Mouse (Mus musculus) kidney, postnatal 0 days (tissue): ENCODE results near the gene Grm6. TPM values are rescaled to one million over a fixed set of nuclear protein-coding genes. Genes with fewer than 3 reads are reported as not detected.

Experiments used
- ATAC-seq: fragments of 200-750 bp; cut with Nextera tagmentation; replicated peaks from 2 replicates; pipeline ENCODE4 v1.8.0; 2017; ENCODE audit warnings: low read depth, moderate number of reproducible peaks, moderate TSS enrichment, moderate library complexity; ENCODE audit not compliant: low FRiP score
- DNase-seq: peaks from one replicate; pipeline ENCODE4 v3.0.0-alpha.2; 2016; ENCODE audit warnings: low spot score
- H3K27ac ChIP-seq: fragments of 300-500 bp; sonication (generic); 2 replicates; pipeline ENCODE4 v1.5.1; 2014; ENCODE audit warnings: mild to moderate bottlenecking
- H3K27me3 ChIP-seq: fragments of 300-500 bp; sonication (generic); 2 replicates; pipeline ENCODE4 v1.6.1; 2014; ENCODE audit warnings: low read length, mixed read lengths; ENCODE audit not compliant: insufficient read depth
- H3K36me3 ChIP-seq: fragments of 300-500 bp; sonication (generic); 2 replicates; pipeline ENCODE4 v1.6.1; 2014; ENCODE audit warnings: low read length, mixed read lengths; ENCODE audit not compliant: insufficient read depth
- H3K4me1 ChIP-seq: fragments of 300-500 bp; sonication (generic); replicated peaks from 2 replicates; pipeline ENCODE4 v1.6.1; 2014; ENCODE audit warnings: antibody characterized with exemption, low read length, mixed read lengths; ENCODE audit not compliant: insufficient read depth
- H3K4me2 ChIP-seq: fragments of 300-500 bp; sonication (generic); 2 replicates; pipeline ENCODE4 v1.6.1; 2014; ENCODE audit warnings: mild to moderate bottlenecking, low read length, moderate library complexity, mixed read lengths
- H3K4me3 ChIP-seq: fragments of 300-500 bp; sonication (generic); replicated peaks from 2 replicates; pipeline ENCODE4 v1.5.1; 2014; ENCODE audit warnings: low read depth, low read length
- H3K9ac ChIP-seq: fragments of 300-500 bp; sonication (generic); 2 replicates; pipeline ENCODE4 v1.6.1; 2014; ENCODE audit warnings: low read depth, low read length
- H3K9me3 ChIP-seq: fragments of 300-500 bp; sonication (generic); replicated peaks from 2 replicates; pipeline ENCODE4 v1.6.1; 2016; ENCODE audit warnings: low read length, inconsistent platforms, mixed read lengths
- CTCF ChIP-seq: IDR thresholded peaks from 2 replicates; pipeline ENCODE4 v1.5.1; 2016; ENCODE audit warnings: antibody characterized with exemption, low read depth, mild to moderate bottlenecking, moderate library complexity
- WGBS: fragments of 180-500 bp; shearing (Covaris S2); extraction: QIAGEN DNeasy Blood & Tissue Kit; methylation state at CpG from one replicate; pipeline ENCODE4 v1.1.7; 2014; 5-methylcytosine and 5-hydroxymethylcytosine counted together
- polyA plus RNA-seq: library from polyadenylated mRNA; unstranded; fragments of >200 nt; fragmentation: Nextera tagmentation; extraction: Ambion mirVana; gene quantifications from 2 replicates; pipeline ENCODE4 v1.2.1, GENCODE M21; 2015

Grm6 gene
- polyA plus RNA-seq, 1 experiment from 2014 or later: not detected

GRCm38 (mm10) chr11:50908136-50908535 is 57.7 kb downstream of the Grm6 start:
- 83% methylated on average over 5 of the region's 5 CpGs for WGBS
- H3K9ac ChIP-seq: no peak overlapping the region
- no peaks in the 10 kb centered on the region for H3K27me3 ChIP-seq
- H3K27ac ChIP-seq: no peak overlapping the region
- peaks cover 13% of the 10 kb centered on the region; the same call in 1 of the 2 replicates for H3K9me3 ChIP-seq
- H3K4me3 ChIP-seq: no peak overlapping the region
- peaks cover 68% of the 10 kb centered on the region for H3K36me3 ChIP-seq
- no peak for DNase-seq
- no peak for ATAC-seq
- TF ChIP-seq CTCF: no peak
- no peaks in the 10 kb centered on the region for H3K4me1 ChIP-seq
- H3K4me2 ChIP-seq: no peak overlapping the region

DNA sequence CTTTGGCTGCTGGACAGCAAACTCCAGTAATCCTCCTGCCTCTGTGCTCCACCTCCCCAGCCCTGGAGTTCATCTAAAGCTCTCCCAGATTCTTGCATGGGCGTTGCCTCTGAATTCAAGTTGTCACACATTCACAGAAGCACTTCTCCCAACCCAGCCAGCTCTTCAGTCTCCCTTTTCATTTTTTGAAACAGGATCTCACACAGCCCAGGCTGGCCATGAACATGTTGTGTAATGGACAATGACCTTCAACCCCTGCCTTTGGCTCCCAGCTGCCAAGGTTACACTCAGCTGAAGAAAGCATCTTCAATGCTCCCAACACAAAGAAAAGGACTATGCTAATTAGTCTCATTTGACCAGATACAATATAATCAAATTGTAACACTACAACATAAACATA is 62.8 kb downstream of the Grm6 start:
- Histone ChIP-seq H3K9ac (no peak overlapping the region), H3K9me3 (no peaks in the 10 kb centered on the region), H3K27me3 (no peaks in the 10 kb centered on the region), H3K4me2 (no peak overlapping the region), H3K27ac (no peak overlapping the region), H3K36me3 (peaks cover 26% of the 10 kb centered on the region), H3K4me3 (no peak overlapping the region), H3K4me1 (no peaks in the 10 kb centered on the region)
- no peak for DNase-seq
- 100% methylated on average over 1 of the region's 1 CpGs for WGBS
- TF ChIP-seq CTCF: no peak
- ATAC-seq: no peak

DNA sequence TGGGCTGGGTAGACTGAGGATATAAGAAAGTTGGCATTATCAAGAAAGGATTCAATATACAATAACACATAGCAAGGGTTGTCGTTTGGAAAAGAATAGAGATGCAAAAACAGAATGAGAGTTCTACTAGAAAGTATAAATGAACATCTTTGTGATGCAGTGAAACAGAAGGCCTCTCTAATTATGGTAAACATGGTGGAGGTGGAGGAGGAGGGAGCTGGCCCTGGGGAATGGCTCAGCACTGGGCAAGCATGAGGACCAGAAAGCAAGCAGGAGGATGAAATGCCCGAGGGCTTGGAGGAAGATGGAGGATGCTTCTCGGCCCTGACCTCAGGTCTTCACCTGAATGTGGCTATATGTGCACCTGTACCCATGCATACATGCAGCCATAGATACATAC is 64.0 kb downstream of the Grm6 start:
- Histone ChIP-seq H3K27ac (no peak overlapping the region), H3K9me3 (no peaks in the 10 kb centered on the region), H3K9ac (no peak overlapping the region), H3K4me1 (no peaks in the 10 kb centered on the region), H3K4me3 (no peak overlapping the region), H3K36me3 (peaks cover 24% of the 10 kb centered on the region), H3K4me2 (no peak overlapping the region), H3K27me3 (no peaks in the 10 kb centered on the region)
- no peak for ATAC-seq
- no peak for TF ChIP-seq CTCF
- no peak for DNase-seq
- 92% methylated on average over 3 of the region's 3 CpGs for WGBS

Other genes with a start within 250 kb of the Grm6 start
- gene Adamts2, start 248.6 kb upstream of the Grm6 start, polyA plus RNA-seq: 5.0 and 5.2 TPM in 2 replicates
- gene Zfp354c, start 23.0 kb upstream of the Grm6 start, polyA plus RNA-seq: 12.8 and 13.1 TPM in 2 replicates
- 0.70 and 0.82 TPM in 2 replicates for gene Zfp879, start 9.1 kb upstream of the Grm6 start, polyA plus RNA-seq
- 5.8 and 7.4 TPM in 2 replicates for gene Zfp454, start 37.0 kb downstream of the Grm6 start, polyA plus RNA-seq
- gene Zfp2, start 65.5 kb downstream of the Grm6 start, polyA plus RNA-seq: 10.8 and 10.9 TPM in 2 replicates
- 1.6 and 1.7 TPM in 2 replicates for gene Zfp354b, start 80.9 kb downstream of the Grm6 start, polyA plus RNA-seq
- not detected in 2 replicates for gene 4933414I15Rik, start 93.1 kb downstream of the Grm6 start, polyA plus RNA-seq
- not detected in 2 replicates for gene Prop1, start 103.1 kb downstream of the Grm6 start, polyA plus RNA-seq
- not detected in 2 replicates for gene Olfr1378, start 115.8 kb downstream of the Grm6 start, polyA plus RNA-seq
- gene Olfr1377, start 131.3 kb downstream of the Grm6 start, polyA plus RNA-seq: not detected in 2 replicates
- not detected in 2 replicates for gene Olfr51, start 152.9 kb downstream of the Grm6 start, polyA plus RNA-seq
- not detected in 2 replicates for gene Olfr54, start 163.6 kb downstream of the Grm6 start, polyA plus RNA-seq
- gene Olfr1375, start 197.4 kb downstream of the Grm6 start, polyA plus RNA-seq: not detected in 2 replicates
- 9.2 and 10.9 TPM in 2 replicates for gene Zfp354a, start 208.6 kb downstream of the Grm6 start, polyA plus RNA-seq